Mouse (Mus musculus) cerebellum, adult 8-10 months (tissue): ENCODE measurements around the gene Zfp422.
"Not testable (repeated sequence)": the region's sequence is repeated elsewhere in the genome, so short reads cannot be mapped to it uniquely, and the experiment has no call there.

Source experiments
- DNase-seq: peaks from one replicate; pipeline ENCODE4 v3.0.0; 2022

Zfp422 gene

DNA sequence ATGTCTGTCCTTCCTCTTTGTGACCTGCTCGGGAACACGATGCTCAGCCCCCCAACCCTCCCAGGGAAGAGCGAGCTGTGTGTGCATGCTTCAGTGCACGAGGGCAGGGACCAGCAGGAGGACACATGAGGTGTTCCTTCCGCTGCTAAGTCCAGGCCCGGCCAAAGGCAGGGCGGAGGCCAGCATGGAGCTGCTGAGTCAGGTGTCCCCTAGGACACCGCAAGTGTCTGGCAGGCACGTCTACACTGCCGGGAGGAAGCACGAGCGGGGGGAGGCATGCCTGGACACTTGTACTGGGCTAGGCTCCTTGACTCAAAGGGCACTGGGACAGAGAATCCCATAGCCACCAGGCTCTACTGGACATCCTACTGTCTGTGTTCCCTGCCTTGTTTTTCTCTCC lies 19.0 kb upstream of the Zfp422 start:
- DNase-seq: no peak

GRCm38 (mm10) chr6:116644335-116644734 lies 15.5 kb upstream of the Zfp422 start:
- no peak for DNase-seq

DNA sequence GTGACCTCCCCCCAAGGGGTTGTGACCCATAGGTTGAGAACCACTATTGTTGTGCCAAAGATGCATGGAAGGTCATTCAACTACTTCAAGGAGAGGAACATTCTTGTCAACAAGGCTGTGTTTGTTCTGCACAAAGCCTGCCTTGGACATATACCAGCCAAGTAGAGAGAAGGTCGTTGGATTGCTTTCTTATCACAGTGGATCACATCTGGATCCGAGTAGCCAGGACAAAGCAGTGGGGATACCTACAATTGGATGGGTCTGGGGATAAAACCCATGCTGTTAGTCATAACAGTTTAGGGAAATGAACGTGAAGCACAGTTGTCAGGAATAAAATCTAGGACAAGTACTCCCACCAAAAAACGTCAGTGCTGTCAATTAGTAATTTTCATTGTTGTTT lies 15.1 kb upstream of the Zfp422 start:
- no peak for DNase-seq

- DNase-seq: no peak
Measured at GRCm38 (mm10) chr6:116642942-116643341, 14.1 kb upstream of the Zfp422 start.

- DNase-seq: no peak
Measured at GRCm38 (mm10) chr6:116639663-116640062, 10.9 kb upstream of the Zfp422 start.

DNA sequence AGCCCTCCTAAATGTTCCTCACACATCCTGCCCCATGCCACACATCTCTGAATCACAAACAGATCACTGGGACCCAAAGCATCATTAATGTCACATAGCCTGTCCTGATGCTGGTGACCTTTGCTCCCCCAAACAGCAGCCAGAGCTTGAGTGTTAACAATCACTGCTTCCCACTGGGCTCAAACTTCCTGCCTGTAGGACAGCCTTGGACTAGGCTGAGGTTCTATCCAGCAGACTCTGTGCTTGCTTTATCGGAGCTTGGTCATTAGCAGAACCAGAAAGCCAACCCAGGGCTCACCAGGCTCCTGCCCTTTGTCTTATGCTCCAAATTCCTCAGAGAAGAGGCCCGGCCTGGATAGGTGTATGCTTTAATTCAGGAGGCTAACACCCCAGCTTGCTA lies 10.1 kb upstream of the Zfp422 start:
- no peak for DNase-seq

DNA sequence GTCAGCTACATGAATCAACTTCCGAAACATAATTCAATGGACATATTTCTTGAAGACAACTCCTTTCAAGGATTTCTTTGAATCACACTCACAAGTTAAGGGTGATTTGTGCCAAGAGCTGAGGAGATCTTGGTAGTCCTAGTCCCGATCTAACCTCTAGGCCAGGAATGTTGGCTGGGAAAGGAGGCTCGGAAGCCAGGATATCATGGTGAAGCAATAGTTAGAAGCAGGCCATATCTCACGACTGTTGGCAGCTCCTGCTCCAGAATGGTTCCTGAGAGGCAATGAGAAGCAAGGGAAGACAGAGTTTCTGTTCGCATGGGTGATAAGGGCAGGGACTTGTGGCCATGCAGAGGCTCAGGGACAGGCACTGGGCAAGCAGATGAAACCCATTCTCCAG lies 8.7 kb upstream of the Zfp422 start:
- DNase-seq: no peak

DNA sequence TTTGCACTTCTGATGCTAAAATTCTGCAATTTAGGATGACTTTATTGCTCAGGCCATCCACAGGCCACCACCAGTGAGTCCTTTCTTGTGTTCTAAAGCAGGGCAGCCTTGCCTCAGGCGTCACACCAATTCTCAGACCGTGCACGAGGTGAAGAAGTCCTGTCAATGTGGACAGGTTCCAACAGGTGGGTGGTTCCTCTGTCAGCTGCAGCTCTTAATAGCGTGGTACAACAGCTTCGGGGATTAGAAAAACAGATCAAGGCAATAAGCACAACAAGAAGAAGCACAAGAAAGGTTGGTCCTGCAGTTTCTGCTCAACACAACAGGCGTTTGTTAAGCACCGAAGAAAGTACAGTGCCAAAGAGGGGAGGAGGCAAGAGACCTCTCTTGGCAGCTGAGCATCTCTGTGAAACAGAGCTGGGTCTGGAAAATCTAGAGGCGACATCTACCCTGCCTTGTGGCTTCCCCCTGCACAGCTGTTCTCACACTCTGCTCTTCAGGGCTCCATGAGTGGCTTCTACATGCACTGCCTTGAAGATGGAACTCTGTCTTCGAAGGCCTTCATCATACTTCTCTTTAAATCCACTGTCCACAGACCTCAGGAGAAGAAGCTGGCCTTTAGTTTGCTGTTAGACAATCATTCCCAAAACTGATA lies 7.9 kb upstream of the Zfp422 start:
- no peak for DNase-seq

DNA sequence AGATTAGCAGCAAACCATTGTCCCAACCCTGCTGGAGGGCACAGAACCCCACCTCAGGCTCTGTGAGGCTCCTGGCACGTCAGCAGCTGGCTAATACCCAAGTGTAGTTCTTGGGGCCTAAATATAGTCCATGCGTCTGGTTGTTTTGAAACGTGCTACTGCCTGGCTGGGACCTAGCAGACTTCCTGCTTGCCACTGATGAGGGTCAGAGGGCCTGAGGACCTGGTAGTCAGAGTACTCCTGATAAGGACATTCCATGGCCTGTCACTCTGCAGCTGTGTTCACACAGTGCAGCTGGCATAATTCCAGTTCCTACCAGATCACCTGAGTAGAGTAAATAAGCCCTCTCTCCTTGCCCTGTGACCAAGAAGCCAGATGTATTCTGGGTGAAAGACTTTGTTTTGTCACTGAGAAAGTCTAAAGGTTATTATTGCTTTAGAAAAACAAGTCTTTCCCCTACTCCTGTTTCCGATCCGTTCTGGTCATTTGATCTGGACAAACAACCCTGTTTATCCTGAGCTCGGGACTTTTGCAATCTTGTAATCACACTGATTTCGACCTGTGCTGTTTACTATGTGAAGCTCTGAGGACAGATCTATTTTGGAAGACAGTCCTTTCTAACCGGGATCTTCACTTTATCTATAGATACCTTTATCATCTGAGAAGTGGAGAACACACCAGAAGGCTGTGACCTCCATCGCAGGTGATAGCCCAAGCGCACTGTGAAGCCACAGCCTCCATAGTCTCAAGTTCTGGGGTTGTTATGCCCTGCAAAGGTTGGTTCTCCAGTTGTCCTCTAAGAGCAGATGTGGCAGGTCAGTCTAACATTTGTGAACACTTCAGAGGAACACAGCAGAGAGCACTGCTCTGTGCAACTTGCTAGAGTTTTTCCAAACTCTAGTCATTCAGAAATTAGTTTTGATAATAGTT lies 6.7 kb upstream of the Zfp422 start:
- DNase-seq: no peak

- DNase-seq: no peak
Measured at GRCm38 (mm10) chr6:116633741-116634695, 5.2 kb upstream of the Zfp422 start.

DNA sequence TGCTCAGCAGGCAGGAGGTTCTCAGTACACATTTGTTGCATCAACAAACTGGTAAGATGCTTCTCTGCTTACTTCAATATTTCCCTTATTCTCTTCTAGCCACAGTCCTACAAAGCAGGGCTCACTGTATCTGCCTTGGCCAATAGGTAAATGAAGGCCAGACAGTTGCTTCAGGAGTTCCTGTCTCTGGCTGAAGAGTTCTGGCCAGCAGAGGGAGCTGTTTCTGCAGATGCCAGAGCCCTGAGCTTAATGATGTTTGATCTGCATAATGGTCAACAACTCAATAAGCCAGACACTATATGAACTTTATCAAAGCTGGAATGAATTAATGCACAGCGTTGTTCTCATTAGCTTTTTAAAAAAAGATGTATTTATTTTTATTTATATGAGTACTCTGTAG lies 3.3 kb upstream of the Zfp422 start:
- peak; percentile 56 for DNase-seq

DNA sequence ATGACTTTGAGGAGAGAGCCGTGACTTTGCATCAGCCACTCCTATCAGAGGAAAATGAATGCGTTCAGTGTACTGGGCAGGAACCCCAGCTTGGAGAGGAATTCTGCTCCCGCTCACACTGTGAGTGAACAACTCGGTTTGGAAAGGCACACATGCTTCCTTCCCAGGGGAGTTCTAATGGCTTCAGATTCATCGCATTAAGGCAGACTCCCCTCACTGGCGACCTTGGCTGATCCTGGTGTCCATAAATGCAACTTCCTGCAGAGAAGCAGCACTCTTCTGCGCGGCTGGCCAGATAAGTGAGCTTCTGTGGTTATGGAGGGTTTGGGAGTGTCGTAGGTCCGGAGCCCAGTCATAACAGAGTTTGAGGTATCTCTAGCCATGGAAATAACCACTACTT lies 967 bp upstream of the Zfp422 start:
- DNase-seq: no peak

- no peak for DNase-seq
Measured at GRCm38 (mm10) chr6:116628095-116628494, 704 bp downstream of the Zfp422 start.

DNA sequence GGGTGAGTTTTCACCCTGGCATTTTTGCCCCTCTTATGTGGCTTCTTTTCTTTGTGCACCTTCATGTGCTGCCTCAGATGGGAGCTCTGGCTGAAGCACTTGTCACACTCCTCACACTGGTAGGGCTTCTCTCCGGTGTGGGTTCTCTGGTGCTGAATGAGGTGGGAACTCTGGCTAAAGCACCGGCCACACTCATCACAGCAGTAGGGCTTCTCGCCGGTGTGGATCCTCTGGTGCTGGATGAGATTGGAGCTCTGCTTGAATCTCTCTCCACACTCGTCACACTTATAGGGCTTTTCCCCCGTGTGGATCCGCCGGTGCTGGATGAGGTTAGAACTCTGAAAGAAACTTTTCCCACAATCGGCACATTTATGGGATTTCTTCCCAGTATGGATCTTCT lies 2.4 kb downstream of the Zfp422 start:
- DNase-seq: not testable (repeated sequence)

GRCm38 (mm10) chr6:116621318-116622023 lies 7.3 kb downstream of the Zfp422 start:
- DNase-seq: no peak

- DNase-seq: no peak
Measured at GRCm38 (mm10) chr6:116618073-116618472, 10.7 kb downstream of the Zfp422 start.

- no peak for DNase-seq
Measured at GRCm38 (mm10) chr6:116615719-116616118, 13.1 kb downstream of the Zfp422 start.

- DNase-seq: no peak
Measured at GRCm38 (mm10) chr6:116607230-116607629, 21.6 kb downstream of the Zfp422 start.

DNA sequence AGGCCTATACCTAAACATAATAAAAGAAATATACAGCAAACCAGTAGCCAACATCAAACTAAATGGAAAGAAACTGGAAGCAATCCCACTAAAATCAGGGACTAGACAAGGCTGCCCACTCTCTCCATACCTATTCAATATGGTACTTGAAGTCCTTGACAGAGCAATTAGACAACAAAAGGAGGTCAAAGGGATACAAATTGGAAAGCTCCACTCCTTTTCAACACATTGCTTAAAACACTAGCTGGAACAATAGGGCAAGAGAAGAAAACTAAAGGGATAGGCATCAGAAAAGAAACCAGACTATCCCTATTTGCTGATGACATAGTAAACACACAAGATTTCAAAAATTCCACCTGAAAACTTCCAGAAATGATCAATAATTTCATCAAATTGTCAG lies 27.8 kb downstream of the Zfp422 start:
- not testable (repeated sequence) for DNase-seq

DNA sequence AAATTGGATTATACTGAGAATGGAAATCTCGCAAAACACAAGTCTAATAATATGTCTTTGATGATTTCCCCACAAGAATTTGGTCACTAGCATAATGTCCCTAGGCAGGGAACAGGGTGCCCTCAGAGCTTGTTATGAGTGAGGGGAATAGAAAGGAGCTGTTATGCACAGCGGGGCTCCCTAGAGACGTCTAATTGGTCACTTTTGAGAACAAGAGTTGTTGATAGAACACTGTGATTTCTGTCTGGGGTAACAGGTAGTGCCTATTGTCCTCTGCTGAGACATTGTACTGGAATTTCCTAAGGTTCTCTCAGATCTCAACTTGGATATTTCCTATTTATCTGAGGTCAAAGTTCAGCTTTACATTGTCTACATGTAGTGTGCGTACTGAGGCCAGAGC lies 44.7 kb downstream of the Zfp422 start, which contains the start of gene Olfr215:
TSS of gene Olfr215 (minus strand) at position 101 of the 400 bp plus-strand sequence.
- no peak for DNase-seq
